Mouse (Mus musculus): ENCODE results near the gene Hoxa9.

DNA sequence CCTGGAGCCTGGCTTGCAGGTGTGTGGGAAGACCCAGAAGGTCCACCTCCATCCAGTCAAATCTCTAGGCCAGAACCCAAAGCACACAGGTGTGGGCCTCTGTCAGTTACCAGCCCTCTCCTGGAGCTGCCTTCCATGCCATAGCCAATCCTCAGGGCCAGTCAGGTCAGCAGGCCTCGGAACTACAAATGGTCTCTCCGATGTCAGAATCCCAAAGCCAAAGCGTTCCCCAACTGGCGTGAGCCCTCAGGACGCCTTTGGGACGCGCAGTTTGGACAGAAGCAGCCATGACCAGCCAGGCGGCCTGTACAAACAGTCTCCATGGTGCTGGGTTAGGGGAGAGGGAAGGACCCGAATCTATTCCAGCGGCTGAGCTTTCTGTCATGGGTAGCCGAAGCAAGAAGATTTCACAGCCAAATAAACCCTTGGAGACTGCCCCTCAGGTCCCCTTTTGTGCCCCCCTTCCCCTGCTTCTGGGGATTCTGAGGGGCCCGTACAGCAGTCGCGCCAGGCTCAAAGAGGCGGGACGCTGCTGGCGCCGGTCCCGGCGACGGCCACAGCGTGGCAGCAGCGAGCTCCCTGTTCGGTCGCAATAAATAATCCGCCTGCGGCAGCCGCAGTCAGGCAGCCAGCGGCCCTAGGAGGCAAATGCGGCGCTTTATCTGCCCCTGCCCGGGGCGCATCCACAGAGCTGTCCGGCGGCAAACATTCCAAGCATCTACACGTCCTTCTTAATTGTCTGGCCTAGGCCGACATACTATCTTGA lies 19.5 kb downstream of the Hoxa9 start:
- TF ChIP-seq CHD2 (IDR thresholded peaks at IDR 0.05; ENCODE audit: low read depth, low read length) = no peak
- TF ChIP-seq ZC3H11A (IDR thresholded peaks at IDR 0.05; ENCODE audit: borderline replicate concordance, low read depth, low read length) = no peak
- no peak for TF ChIP-seq HCFC1 (IDR thresholded peaks at IDR 0.05; ENCODE audit: borderline replicate concordance, insufficient read depth, low read length)
- TF ChIP-seq MAFK (IDR thresholded peaks at IDR 0.05; ENCODE audit: insufficient read depth, low read depth, low read length) = no peak
- no peak for TF ChIP-seq ZNF384 (IDR thresholded peaks at IDR 0.05; ENCODE audit: low read depth, low read length)
